Mouse (Mus musculus) hindlimb bud, embryonic 11.5 days (tissue): ENCODE measurements around the gene Vegfb.
A peak's percentile ranks its signal among the peaks of the same experiment; 100 is the strongest.
"Not testable (repeated sequence)": the region's sequence is repeated elsewhere in the genome, so short reads cannot be mapped to it uniquely, and the experiment has no call there.

ENCODE experiments used
- DNase-seq: peaks from one replicate; pipeline ENCODE4 v3.0.0-alpha.2; 2012; ENCODE audit warnings: low read depth, low spot score; ENCODE audit errors: extremely low spot score

Gene Vegfb

DNA sequence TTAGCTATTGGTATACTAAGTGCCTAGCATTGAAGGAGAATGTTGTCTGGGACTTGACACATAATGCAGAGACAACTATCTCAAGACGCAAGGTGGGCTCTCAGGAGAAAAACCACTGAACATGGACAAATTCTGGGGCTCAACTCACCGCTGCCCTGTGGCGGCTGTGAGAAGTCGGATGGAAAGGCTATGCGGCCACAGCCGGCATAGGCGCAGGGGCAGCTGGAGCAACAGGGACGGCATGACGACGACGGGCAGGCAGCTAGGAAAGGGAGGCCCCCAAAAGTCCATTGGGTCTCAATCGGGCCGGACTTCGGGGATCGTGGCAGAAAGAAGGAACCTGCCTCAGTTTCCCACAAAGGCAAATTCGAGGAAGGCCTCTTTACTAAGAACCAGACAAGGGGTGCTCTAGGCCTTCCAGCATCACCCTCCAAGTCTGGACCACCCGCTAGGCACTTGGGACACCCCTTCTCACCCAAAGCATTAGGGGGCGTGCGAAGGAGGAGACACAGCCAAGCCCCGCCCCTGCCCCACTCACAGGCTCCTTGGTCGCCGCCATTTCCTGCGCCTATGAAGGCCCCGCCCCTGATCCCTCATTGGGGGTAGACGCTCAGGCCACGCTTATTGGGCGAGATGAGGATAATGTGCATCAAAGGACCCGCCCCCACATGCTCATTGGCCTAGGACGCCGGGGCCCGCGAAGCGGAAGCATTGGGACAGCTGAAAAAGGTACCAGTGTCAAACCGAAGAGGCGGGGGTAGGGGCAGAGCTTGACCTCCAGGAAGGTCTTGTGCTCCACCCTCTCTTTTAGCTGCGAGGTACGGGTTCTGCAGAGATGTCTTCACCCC is 4.8 kb upstream of the Vegfb start, which contains the start of gene Dnajc4:
TSS of gene Dnajc4 (minus strand) at position 562 of the 848 bp plus-strand sequence.
- DNase-seq = peak; percentile 86

DNA sequence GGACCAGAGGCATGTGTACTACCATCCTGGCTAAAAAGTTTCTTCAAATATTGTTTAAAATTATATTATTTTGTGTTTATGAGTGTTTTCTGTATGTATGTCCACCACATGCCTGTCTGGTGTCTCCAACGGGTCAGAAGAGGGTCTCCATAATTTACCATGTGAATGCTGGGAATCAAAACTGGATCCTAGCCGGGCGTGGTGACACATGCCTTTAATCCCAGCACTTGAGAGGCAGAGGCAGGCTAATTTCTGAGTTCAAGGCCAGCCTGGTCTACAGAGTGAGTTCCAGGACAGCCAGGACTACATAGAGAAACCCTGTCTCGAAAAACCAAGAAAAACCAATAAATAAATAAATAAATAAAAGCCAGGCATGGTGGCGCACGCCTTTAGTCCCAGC is 3.7 kb upstream of the Vegfb start:
- not testable (repeated sequence) for DNase-seq

DNA sequence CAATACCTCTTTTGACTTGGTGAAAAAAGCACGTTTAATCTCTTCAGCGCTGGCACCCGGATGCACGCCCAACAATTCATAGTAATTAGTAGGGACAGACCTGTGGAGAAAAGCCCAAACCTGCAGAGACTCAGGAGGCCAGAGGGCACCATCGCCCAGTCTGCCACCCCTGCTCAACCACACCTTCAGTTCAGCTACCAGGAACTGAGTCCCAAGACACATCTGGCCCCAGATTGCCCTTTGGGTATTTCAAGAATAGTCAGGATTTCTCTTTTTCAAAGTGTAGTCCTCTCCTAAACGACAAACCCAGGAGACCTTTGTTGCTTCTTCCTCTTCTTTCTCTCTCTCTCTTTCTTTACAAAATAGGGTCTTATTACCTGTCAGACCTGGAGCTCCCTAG is 3.3 kb upstream of the Vegfb start:
- DNase-seq = no peak

DNA sequence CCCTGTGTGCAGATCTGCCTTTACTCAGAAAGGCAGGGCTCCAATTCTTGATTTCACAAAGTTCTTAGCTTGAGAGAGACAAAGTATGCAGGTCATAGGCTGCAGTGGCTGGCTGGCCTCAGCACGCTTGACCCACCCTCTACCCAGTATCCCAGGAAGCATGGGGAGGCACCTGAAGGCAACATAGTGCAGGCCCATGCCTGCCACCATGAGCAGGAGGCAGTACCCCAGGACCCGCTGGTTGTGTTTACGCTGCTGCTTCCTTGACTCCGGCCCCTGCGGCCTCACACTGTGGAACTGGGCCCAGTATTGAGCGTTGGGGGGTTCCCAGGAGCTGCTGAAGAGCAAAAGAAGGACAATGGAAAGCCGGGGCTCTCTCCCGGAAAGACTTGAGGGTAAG is 1.8 kb upstream of the Vegfb start:
- no peak for DNase-seq

DNA sequence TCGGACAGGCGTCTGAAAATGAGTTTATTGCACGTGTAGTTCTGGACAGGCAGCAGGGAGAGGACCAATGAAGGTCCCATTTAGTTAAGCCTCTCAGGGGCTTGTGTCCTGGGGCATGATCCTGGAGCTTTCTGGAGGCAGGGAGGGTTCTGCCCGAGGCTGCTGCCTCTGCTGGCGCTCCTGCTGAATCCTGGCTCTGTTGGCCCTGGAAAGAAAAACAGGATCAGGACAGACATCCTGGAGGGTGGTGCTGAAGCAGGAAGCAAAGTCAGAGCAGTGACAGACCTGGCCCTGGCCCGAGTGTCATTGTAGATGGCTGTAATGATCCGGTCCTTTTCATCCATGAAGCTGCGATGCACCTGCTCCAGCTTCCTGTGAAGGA is 444 bp upstream of the Vegfb start:
- no peak for DNase-seq

DNA sequence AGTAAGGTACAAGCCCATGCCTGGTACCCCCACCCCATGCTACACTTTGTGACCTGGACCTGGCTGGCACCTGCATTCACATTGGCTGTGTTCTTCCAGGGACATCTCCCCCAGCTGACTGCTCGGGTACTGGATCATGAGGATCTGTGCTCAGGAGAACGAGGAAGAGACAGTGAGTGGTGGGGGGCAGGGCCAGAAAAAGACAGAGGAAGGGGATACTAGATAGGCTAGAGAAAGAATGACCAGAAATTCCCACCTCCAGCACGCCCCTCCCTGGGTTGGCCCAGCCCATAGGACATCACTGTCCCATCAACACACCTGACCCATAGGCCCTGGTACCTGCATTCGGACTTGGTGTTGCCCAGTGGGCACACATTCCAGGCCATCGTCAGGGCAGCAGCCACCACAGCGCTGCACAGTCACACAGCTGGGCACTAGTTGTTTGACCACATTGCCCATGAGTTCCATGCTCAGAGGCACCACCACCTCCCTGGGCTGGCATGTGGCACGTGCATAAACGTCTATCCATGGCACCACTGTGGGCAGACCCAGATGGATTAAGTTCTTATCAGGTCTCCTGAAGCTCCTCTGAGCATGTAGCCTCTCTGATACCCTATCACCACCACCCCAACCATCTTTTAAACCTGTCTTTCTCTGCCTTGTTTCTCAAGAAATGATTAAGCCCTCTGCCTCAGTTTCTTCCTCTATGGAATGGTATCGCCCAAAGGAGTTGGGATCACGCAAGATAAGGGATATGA is 1.3 kb downstream of the Vegfb start:
- no peak for DNase-seq

DNA sequence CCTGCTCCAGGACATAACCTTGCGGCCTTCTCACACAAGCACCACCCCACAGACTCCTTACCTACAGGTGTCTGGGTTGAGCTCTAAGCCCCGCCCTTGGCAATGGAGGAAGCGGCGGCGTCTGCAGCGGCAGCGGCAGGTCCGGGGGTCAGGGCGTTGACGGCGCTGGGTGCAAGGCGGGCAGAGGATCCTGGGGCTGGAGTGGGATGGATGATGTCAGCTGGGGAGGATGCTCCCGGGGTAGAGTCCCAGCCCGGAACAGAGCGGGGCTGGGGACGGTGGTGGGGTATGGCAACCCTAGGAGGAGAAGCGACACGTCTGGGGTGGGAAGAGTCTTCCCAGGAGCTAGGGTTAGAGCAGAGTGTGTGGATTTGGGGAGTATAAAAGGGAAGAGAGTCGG is 2.2 kb downstream of the Vegfb start:
- DNase-seq = no peak

DNA sequence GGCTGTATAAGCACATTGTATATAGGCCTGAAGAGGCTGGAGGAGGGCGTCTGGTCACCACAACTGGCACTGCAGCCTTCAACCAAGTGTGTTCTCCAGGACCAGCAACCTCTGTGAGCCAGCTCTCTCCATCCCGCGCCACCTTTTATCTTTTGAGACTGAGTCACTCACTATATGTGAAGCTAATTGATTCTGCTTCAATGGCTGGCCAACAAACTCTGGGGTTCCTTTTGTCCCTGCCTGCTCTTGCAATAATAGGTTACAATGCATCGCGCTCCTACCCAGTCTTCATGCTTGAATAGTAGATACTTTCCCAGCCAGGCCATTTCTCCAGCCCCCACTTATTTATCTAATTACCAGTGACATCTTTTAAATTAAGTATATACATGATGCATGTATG is 3.8 kb downstream of the Vegfb start:
- no peak for DNase-seq

DNA sequence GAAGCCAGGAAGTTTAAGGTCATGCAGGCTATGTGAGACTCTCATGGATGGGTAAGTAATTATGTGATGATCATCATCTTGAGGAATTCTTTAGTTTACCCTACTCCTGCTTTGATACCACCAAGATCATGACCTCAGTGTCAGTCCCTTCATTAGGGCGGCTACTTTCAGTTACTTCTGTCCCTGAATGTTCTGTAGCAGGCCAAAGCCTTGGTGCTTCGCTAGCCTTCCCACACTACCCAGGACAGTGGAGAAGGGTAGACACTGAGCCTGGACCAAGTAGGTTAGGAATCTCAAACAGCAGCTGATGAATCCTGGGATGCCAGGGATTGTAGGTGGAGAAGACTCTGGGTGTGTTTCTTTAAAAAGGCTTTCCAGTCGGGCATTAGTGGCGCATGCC is 6.0 kb downstream of the Vegfb start:
- DNase-seq = no peak

DNA sequence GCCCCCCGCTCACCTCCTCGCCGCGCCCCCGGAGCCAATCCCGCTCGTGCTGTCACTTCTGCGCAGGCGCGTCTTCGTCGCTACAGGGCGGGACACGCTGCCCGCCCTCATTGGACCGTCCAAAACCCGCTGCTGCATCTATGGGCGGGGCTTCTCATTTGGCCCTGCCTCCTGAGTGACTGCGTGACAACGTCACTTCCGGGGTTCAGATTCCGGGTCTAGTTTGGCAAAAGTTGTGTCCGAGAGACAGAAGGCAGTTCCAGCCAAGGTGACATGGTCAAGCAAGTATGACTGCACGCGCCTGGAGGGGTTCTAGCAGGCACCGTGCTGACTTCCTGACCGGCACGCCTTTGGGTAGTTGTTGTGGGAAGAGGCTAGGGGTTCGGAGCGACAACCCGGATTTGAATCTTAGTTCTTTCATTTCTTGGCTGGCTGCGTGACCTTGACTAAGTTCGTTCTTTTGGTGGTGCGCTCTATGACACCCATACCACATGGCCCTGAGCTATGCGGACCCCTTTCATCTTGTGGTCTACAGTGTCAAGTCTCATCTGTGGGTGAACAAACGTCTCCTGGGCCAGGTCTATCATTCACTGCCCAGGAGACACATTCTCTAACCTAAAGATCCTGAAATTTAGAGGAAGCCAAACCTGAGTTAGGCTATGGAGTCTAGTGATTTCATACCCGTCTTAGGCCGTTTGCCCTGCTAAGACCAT is 6.9 kb downstream of the Vegfb start, which contains the start of gene Fkbp2:
TSS of gene Fkbp2 (minus strand) at position 121 of the 713 bp plus-strand sequence.
- peak; percentile 96 for DNase-seq

DNA sequence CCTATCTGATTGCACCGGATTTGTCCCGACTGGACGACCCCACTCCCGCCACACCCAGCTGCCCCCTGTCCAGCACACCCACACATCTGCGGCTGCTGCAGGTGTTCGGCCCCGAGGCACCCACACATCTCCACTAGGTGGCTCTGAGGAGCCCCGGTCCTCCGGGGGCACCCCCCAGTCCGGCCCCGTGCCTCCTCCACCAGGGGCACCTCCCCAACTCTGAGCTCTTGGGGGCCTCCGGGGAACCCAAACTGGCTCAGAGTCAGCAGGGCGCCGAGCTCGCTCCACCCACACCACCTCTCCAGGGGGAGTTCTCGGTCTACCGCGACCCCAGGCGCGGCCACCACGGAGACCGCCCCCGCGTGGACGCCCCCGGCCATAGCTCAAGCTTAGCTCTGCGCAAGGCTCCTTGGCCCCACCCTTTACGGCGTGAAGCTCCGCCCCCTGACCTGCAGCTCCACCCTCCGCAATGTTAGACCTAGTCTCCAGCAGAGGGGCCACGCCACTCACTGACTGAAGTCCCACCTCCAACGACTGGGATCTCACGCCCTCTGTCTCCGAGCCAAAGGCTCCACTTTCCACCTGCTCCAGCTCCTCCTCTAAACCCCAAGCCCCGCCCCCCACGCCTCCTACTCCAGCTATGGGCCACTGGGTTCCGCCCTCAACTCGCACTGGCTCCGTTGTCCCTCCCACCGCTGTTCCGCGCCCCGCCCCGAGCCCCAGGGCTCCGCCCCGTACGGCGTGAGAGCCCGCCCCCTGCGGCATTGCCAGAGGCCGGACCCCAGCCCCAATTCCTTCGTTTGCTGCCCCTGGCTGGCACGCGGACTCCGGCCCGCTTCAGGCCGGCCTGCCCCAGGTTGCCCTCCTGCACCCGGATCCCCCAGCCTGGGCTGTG is 7.7 kb downstream of the Vegfb start:
- DNase-seq = peak; percentile 90

DNA sequence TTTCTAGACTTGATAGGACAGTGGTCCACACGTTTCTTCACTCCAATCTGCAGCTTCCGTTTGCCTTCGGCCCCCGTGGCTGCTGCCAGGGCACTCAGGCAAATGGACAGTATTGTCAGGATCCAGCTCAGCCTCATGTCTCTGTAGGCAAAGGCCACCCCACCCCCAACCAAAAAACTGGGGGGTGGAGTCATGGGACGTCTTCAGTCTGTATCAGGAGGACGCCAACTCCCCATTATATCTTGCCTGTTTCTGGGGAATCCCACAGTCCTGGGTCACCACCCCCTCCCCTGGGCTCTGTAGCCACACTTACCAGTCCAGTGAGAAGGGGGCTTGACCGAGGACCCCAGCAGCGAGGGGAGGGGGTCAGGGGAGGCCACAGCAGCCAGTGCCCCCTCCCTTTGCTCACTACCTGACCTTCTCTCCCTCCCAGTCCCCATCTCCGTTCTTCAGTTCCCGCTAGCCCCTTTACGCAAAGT is 8.4 kb downstream of the Vegfb start:
- no peak for DNase-seq

DNA sequence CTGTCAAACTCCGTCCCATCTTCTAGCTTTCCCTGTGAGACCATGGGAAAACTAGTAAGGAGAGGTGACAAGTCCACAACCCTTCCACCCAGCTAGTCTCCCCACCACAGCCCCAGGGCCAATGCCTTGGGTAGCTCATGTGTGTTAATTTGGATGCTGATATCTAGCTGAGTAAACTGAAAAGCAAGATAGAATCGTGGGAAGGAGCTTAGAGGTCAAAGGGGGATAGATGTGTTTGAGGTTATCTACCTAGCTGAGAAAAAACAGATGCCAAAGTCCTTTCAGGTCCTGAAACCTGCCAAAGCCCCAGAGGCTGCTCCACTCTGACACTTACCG is 8.8 kb downstream of the Vegfb start:
- no peak for DNase-seq

DNA sequence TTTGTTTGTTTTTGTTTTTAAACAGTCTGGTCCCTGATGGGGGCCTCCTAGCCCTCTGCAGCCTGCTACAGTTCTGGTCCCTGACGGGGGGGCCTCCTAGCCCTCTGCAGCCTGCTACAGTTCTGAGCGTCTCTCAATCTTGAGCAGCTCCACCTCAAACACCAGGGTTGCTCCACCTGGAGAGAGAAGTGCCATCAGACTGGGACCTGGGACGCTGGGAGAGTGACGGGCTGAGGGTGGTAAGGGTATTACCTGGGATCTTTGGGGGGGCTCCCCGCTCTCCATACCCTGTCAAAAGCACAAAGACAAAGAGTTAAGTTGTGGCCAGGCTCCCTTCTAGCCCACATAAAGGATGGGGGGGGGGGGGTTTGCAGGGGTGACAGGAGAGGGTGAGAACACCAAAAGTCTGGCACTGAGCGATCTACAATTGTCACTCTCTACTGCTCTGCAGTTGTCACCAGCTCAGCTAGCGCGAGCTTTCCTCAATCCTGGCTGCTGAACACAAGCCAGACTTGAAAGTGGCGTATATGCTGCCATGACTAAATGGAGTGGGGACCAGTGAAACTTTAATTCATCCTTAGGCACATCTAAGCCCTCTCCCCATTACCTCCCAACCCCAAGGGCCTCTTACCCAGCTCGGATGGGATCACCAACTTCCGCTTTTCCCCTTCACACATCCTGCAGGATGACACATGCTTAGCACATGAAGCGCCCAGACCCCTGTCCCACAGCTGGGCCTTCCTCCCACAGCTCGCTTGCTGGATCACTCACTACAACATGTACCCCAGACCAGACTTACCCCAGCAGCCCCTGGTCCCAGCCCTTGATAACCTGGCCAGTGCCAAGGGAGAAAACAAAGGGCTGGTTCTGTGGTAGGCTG is 9.5 kb downstream of the Vegfb start:
- no peak for DNase-seq

DNA sequence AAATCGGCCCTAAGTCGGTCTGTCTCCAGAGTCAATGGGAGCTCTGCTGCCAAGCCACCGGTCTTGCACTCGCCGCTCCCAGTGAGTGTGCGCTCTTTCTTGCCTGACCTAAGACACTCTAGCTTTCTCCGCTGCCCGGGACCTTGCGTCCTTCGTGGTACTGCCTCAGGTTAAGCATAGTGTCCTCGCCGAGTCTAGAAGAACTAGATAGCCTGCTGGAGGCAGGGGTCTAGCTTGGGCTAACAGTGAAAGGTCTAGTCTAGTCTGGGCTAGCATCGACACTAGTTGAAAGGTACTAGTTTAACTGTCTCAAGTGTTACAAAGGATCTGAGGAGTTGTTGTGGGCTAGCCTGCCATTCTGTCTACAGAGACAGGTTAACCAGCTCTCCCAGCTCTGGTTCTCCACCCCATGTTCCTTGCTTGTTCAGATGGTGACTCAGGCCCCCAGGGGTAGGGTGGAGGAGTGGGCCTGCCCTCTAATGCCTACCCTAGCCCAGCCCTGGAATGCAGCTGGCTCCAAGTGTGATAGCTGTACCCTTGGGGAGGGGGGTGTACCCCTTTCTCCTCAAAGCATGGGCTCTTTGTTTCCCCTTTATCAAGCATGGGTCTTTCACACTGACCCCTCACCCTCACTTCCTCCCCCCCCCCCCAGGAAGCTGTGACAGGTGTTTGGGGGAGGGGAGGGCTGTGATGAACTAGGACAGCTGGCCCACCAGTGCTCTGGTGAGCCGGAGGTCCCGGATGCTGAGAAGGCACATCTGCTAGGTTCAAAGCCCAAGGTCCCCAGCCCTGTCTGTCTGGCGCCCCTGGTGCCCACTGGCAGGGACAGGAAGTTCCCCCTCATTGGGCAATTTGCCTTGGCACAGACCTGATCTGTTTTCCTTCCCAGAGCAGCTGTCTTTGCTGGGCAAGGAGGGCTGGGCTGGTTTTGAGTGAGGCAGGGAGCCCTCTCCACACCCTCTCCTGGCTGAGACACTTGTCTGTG is 11.6 kb downstream of the Vegfb start, which contains the start of gene Plcb3:
TSS of gene Plcb3 (minus strand) at position 934 of the 985 bp plus-strand sequence.
- no peak for DNase-seq

DNA sequence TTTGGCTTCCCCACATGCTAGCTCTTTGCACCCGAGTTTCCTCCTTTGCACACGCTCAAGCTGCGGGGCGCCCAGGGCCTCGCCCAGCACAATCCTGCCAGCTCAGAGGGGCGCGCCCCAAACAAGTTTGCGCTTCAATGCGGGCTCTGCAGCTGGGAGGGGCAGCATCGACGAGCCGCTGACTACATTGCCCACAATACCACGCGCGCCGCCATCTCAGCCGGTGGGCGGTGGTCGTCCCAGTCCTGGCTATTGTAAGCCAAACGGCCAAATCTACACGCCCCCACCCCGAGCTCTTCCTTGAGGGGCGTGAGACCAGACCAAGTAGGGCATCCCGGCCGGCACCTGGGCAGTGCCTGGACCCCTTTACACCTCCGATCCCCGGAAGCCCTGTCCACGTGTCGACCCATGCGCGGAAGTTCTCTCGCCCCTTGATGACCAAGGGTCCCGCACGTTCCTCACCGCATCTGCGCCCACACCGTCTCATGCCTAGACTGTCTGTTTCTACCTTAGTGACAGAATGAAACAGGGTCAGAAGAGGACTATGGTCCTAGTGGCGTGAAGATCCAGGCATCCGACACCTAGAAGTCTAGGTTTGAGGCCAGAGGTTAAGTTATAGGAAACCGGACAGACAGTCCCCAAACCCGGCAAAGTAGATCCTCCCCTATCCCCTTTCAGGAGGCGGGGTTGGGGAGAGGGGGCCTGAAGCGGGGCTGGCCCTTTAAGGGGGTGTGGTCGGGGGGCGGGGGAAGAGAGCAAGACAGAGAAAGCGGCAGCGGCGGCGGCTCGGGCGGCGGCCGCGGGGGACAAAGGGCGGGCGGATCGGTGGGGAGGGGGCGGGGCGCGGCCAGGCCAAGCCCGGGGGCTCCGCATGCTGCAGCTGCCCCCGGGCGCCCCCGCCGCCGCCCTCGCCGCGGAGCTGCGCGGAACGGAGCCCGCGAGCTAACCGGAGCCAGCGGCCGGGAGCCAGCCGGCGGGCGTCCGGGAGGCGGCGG is 12.9 kb downstream of the Vegfb start, which contains the start of gene Ppp1r14b:
TSS of gene Ppp1r14b (plus strand) at position 758 of the 995 bp plus-strand sequence.
- no peak for DNase-seq
